Mouse (Mus musculus): ENCODE measurements around the gene Avpr1b.

Gene Avpr1b

DNA sequence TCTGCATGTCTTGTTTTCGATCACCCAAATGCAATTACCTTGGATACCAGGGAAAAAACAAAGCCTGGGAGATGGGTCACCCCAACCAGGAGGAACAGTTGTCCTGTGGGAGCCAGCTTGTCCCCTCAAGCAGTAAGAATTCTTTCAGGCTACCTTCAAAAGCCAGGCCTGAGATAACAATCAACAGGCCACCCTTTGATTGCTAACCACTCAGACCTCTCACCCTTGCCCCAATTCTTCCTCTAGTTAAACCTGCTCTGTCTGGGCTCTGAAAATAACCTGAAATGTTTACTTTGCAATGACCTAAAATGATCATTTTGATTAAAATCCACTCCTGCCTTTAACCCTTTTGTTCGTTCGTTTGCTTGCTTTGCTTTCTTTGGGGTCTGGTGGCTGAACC, 24.6 kb downstream of the Avpr1b start:
- no peak for DNase-seq

DNA sequence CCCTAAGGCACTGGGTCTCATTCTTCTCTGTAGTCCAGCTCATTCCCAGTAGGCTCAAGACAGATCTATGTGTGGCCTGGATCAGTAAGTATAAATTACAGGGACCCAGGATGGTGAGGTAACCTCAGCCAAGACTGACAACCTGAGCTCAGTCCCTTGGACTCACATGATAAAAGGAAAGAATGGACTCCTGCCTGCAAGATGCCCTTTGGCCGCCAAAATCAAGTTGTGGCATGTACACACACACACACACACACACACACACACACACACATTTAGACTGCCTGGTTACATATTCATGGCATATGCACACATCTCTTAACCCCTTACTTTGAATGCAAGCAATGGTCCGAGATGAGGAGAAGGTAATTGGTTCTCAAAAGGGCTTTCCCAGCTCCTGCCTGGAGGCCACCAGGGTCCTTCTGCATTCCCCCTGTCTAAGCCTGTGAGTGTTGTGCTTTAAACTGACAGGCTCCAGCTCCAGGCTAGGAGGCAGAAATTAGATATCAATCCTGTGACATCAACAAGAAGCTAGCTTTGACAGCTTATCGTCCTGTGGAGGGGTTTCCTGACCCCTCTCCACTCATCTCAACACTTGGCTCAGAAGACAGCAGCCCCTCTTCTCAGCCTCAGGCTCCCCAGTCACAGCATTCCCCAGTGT, 25.3 kb downstream of the Avpr1b start:
- DNase-seq = no peak

- DNase-seq = no peak
Measured at GRCm38 (mm10) chr1:131626200-131626599, 27.2 kb downstream of the Avpr1b start.

- peak; percentile 35 for DNase-seq
Measured at GRCm38 (mm10) chr1:131632216-131632615, 33.2 kb downstream of the Avpr1b start.

DNA sequence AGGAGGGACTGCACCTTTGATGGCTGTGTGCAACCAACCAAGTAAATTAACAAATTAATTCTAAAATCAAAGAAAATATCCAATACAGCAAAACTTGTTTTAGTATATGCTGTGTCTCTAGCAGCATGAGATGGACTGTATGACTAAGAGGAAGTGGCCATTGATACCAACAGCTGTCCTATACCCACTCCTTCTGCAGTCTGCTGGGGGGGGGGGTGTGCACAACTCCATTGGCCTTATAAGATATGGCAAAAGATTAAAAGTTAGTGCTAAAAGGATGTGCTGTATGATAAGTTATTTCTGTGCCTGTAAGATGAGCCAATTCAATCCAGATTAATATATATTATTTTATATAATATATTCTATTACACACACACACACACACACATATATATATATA, 35.5 kb downstream of the Avpr1b start:
- no peak for DNase-seq

GRCm38 (mm10) chr1:131637791-131638540, 38.9 kb downstream of the Avpr1b start, which contains the start of gene Ctse:
Gene Ctse (plus strand): TSS chr1:131638306.
- no peak for DNase-seq

GRCm38 (mm10) chr1:131638541-131639421, 39.7 kb downstream of the Avpr1b start:
- no peak for DNase-seq

DNA sequence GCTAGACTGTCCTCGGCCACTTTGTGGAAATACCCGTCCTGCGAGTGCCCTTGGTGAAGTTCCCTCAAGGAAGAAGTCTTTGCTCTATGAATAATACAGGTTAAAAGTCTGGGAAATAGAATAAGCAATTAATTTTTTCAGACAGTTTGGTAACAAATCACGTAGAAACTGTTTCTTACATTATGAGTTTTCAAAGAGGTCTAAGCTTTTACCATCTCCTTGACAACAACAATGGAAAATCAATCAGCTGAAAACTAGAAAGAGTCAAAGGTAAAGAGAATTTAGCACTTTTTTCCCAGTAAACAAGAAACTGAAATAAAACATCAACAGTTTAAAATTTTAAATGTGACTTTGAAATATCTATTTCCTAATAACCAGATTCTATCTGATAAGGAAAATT, 41.0 kb downstream of the Avpr1b start:
- no peak for DNase-seq

- no peak for DNase-seq
Measured at GRCm38 (mm10) chr1:131641565-131641964, 42.5 kb downstream of the Avpr1b start.

DNA sequence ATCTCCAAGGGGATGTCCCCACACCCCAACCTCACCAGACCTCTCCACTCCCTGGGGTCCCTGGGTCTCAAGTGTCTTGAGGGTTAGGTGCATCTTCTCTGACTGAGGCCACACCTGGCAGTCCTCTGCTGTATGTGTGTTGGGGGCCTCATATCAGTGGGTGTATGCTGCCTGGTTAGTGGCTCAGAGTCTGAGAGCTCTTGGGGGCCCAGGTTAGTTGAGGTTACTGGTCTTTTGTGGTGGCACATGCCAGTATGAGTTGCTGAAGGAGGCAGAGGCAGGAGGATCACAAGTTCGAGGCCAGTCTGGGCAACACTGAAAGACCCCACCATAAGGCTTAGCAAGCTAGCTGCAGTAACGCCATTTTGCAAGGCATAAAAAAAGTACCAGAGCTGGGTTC, 43.2 kb downstream of the Avpr1b start:
- DNase-seq = no peak

DNA sequence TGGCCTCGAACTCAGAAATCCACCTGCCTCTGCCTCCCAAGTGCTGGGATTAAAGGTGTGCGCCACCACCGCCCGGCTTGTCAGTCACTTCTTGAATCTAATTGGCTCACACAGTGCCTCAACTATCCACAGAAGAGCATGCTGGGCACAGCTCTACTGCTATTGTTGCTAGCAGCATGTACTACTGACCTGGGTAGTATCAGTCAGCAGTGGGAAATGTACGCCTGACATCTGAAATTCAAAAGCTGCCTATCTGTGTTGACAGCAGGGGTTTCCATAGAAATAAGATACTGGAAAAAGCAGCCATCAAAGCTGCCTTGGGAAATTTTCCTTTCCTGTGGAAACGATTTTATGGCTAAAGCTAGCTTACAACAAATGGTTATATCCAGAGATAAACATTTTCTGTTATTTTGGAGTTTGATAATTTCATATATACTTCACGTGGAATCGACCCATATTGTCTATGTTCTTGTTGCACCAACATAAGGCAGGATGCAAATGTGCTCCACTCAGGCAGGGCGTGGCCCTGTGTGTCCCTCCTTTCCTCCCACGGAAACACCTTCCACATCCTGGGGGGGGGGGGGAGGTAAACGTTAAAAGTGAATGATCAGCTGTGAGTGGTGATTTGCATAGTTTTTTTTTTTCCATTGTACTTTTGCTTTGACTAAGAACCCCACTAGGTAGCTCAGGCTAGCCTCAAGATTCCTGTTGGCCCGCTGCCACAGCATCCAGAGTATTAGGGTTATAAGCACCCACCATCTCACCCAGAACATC, 53.8 kb downstream of the Avpr1b start:
- DNase-seq = no peak

GRCm38 (mm10) chr1:131655601-131656000, 56.6 kb downstream of the Avpr1b start:
- DNase-seq = no peak

DNA sequence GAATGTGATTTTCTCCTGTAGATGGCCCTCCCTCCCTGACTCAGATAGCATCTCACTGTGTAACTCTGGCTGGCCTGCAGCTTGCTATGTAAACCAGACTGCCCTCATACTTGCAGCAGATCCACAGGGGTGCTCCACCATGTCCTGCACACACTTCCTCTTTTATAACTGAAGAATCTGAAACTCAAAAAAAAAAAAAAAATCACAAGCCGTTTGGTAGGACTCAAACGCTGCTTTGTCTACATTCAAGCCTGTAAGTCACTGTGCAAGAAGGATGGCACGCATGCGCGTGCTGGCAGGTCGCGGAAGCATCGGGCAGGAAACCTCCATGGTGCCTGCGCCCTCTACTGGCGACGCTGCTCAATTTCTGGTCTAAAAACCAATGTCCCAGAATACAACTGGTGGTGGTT, 58.9 kb downstream of the Avpr1b start:
- peak; percentile 96 for DNase-seq

GRCm38 (mm10) chr1:131659512-131660085, 60.6 kb downstream of the Avpr1b start:
- no peak for DNase-seq

GRCm38 (mm10) chr1:131660266-131660665, 61.2 kb downstream of the Avpr1b start:
- DNase-seq = no peak

DNA sequence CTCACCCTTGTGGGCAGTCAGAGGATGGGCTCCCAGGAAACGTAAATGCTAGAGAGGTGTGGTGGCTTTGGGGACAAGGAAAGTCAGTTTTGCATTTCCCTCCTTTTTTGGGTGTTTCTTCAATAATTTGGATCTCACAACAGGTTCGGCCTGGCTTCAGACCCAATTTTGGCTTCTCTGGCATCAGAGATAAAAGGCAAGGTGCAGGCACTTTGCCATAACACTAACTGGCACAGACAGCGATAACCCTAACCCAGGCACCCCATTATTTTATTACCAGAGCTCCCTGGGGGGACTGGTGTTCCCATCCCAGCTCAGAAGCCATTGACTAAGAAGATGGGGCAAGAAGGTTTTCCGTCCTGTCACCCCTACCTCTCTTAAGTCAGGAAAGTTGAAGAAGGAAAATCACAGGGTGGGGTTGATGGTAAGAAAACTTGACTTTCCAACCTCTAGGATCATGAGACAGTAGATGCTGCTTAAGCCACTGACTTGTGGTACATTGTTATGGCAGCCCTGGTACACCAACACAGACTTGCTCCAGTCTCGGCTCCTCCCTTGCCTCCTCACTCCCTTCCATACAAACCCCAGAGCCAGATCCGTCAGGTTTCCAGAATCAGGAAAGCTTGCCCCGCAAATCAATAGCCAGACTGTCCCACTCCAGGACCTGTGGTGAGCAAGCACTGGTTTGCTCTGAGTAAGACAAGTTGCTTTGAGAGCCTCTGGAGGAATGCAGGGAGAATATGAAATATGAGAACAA, 61.9 kb downstream of the Avpr1b start:
- no peak for DNase-seq
